Mouse (Mus musculus) hindbrain, embryonic 10.5 days (tissue): ENCODE results near the gene Cmc4. TPM values are rescaled to one million over a fixed set of nuclear protein-coding genes. Genes with fewer than 3 reads are reported as not detected.

ENCODE experiments used
- polyA plus RNA-seq: library from polyadenylated mRNA; unstranded; fragments of >200 nt; fragmentation: Nextera tagmentation; extraction: Ambion mirVana; gene quantifications from 2 replicates; pipeline ENCODE4 v1.2.1, GENCODE M21; 2016

Gene Cmc4
- polyA plus RNA-seq, 1 experiment from 2014 or later, result 17.7 TPM

Other genes with a start within 250 kb of the Cmc4 start
- 27.4 and 29.8 TPM in 2 replicates for gene Fundc2, start 34.2 kb downstream of the Cmc4 start, polyA plus RNA-seq
- gene F8, start 34.0 kb downstream of the Cmc4 start, polyA plus RNA-seq, result 0.86 and 1.1 TPM in 2 replicates
- 8.2 and 8.6 TPM in 2 replicates for gene Mtcp1, start within 50 bp of the Cmc4 start, polyA plus RNA-seq
- gene Brcc3, start within 50 bp of the Cmc4 start, polyA plus RNA-seq, result 62.3 and 81.4 TPM in 2 replicates
- gene Vbp1, start 97.7 kb upstream of the Cmc4 start, polyA plus RNA-seq, result 219 and 228 TPM in 2 replicates
- gene Rab39b, start 161.6 kb upstream of the Cmc4 start, polyA plus RNA-seq, result 10.5 and 12.7 TPM in 2 replicates